Mouse (Mus musculus) forebrain, embryonic 16.5 days (tissue): Measurements from ENCODE around the gene Pcsk6. TPM values are rescaled to one million over a fixed set of nuclear protein-coding genes. Genes with fewer than 3 reads are reported as not detected.

ENCODE experiments used
- ATAC-seq: fragments of 200-750 bp; cut with Nextera tagmentation; 2 replicates; pipeline ENCODE4 v1.8.0; 2017; ENCODE audit warnings: mild to moderate bottlenecking, moderate library complexity
- H3K27ac ChIP-seq: fragments of 300-500 bp; sonication (generic); 2 replicates; pipeline ENCODE4 v1.5.1; 2014; ENCODE audit warnings: low read length, control low read depth
- H3K27me3 ChIP-seq: fragments of 300-500 bp; sonication (generic); replicated peaks from 2 replicates; pipeline ENCODE4 v1.6.1; 2014; ENCODE audit warnings: low read length; ENCODE audit not compliant: control insufficient read depth, insufficient read depth
- H3K36me3 ChIP-seq: fragments of 300-500 bp; sonication (generic); 2 replicates; pipeline ENCODE4 v1.6.1; 2014; ENCODE audit not compliant: control insufficient read depth, insufficient read depth
- H3K4me1 ChIP-seq: fragments of 300-500 bp; sonication (generic); replicated peaks from 2 replicates; pipeline ENCODE4 v1.6.1; 2014; ENCODE audit warnings: low read length; ENCODE audit not compliant: control insufficient read depth, insufficient read depth
- H3K4me2 ChIP-seq: fragments of 300-500 bp; sonication (generic); 2 replicates; pipeline ENCODE4 v1.6.1; 2014; ENCODE audit warnings: mild to moderate bottlenecking, low read length, control low read depth
- H3K4me3 ChIP-seq: fragments of 300-500 bp; sonication (generic); replicated peaks from 2 replicates; pipeline ENCODE4 v1.5.1; 2014; ENCODE audit warnings: mild to moderate bottlenecking, low read length, control low read depth
- H3K9ac ChIP-seq: fragments of 300-500 bp; sonication (generic); replicated peaks from 2 replicates; pipeline ENCODE4 v1.6.1; 2014; ENCODE audit warnings: low read depth, low read length, control low read depth
- H3K9me3 ChIP-seq: fragments of 300-500 bp; sonication (generic); 2 replicates; pipeline ENCODE4 v1.6.1; 2016; ENCODE audit warnings: low read length; ENCODE audit not compliant: control insufficient read depth
- WGBS: fragments of 180-500 bp; shearing (Covaris S2); extraction: QIAGEN DNeasy Blood & Tissue Kit; methylation state at CpG from one replicate; pipeline ENCODE4 v1.1.7; 2014; 5-methylcytosine and 5-hydroxymethylcytosine counted together
- polyA plus RNA-seq: library from polyadenylated mRNA; unstranded; fragments of >200 nt; fragmentation: Nextera tagmentation; extraction: Ambion mirVana; gene quantifications from 2 replicates; pipeline ENCODE4 v1.2.1, GENCODE M21; 2015

Pcsk6 gene
- polyA plus RNA-seq, 1 experiment from 2014 or later: 0.90 TPM

GRCm38 (mm10) chr7:65862473-65863176 is 1.1 kb downstream of the Pcsk6 start:
- Histone ChIP-seq H3K27ac (no peak overlapping the region), H3K27me3 (peaks cover 23% of the 10 kb centered on the region), H3K36me3 (no peaks in the 10 kb centered on the region), H3K4me3 (peak overlapping the region; percentile 68), H3K9ac (peak overlapping the region; percentile 67), H3K4me2 (peak overlapping the region; percentile 98), H3K4me1 (peaks cover 10% of the 10 kb centered on the region), H3K9me3 (no peaks in the 10 kb centered on the region)
- WGBS: 3% methylated on average over 58 of the region's 61 CpGs
- peak; percentile 27; the same call in 1 of the 2 replicates for ATAC-seq

- ATAC-seq: no peak
- H3K36me3 ChIP-seq: no peaks in the 10 kb centered on the region
- 87% methylated on average over 16 of the region's 16 CpGs for WGBS
Observed at GRCm38 (mm10) chr7:65869173-65869572, 7.6 kb downstream of the Pcsk6 start.

GRCm38 (mm10) chr7:65869794-65870193 is 8.3 kb downstream of the Pcsk6 start:
- Histone ChIP-seq H3K9me3 (no peaks in the 10 kb centered on the region), H3K4me2 (no peak overlapping the region), H3K36me3 (no peaks in the 10 kb centered on the region), H3K27me3 (no peaks in the 10 kb centered on the region), H3K4me1 (peaks cover 9% of the 10 kb centered on the region), H3K9ac (no peak overlapping the region), H3K4me3 (no peak overlapping the region), H3K27ac (no peak overlapping the region)
- 93% methylated on average over 5 of the region's 5 CpGs for whole genome bisulfite sequencing
- ATAC-seq: no peak

More at GRCm38 (mm10) chr7:65869173-65869572, 7.6 kb downstream of the Pcsk6 start:
- Histone ChIP-seq H3K4me3 (no peak overlapping the region), H3K4me1 (peaks cover 9% of the 10 kb centered on the region), H3K4me2 (no peak overlapping the region), H3K9me3 (no peaks in the 10 kb centered on the region), H3K9ac (no peak overlapping the region), H3K27ac (no peak overlapping the region), H3K27me3 (no peaks in the 10 kb centered on the region)

GRCm38 (mm10) chr7:65870227-65870626 is 8.7 kb downstream of the Pcsk6 start:
- no peaks in the 10 kb centered on the region for H3K27me3 ChIP-seq
- H3K4me1 ChIP-seq: peaks cover 9% of the 10 kb centered on the region
- H3K36me3 ChIP-seq: no peaks in the 10 kb centered on the region
- H3K27ac ChIP-seq: no peak overlapping the region
- no peaks in the 10 kb centered on the region for H3K9me3 ChIP-seq
- H3K4me3 ChIP-seq: no peak overlapping the region
- ATAC-seq: no peak
- H3K4me2 ChIP-seq: no peak overlapping the region
- 0 out of 2 replicates have a peak overlapping the region, but pooled peaks have one; percentile 2 for H3K9ac ChIP-seq
- WGBS: 93% methylated on average over 5 of the region's 5 CpGs

- ATAC-seq: peak; percentile 81
- Histone ChIP-seq H3K4me1 (peaks cover 9% of the 10 kb centered on the region), H3K4me3 (no peak overlapping the region), H3K9me3 (no peaks in the 10 kb centered on the region), H3K27me3 (no peaks in the 10 kb centered on the region), H3K27ac (no peak overlapping the region), H3K4me2 (no peak overlapping the region), H3K9ac (no peak overlapping the region; the same call in 1 of the 2 replicates), H3K36me3 (no peaks in the 10 kb centered on the region)
- 6% methylated on average over 10 of the region's 10 CpGs for WGBS
Observed at GRCm38 (mm10) chr7:65870928-65871580, 9.5 kb downstream of the Pcsk6 start.

GRCm38 (mm10) chr7:65871851-65872250 is 10.3 kb downstream of the Pcsk6 start:
- Histone ChIP-seq H3K27ac (no peak overlapping the region), H3K4me3 (no peak overlapping the region), H3K9ac (no peak overlapping the region), H3K4me1 (peaks cover 9% of the 10 kb centered on the region), H3K36me3 (no peaks in the 10 kb centered on the region), H3K27me3 (no peaks in the 10 kb centered on the region), H3K9me3 (no peaks in the 10 kb centered on the region), H3K4me2 (no peak overlapping the region)
- no peak for ATAC-seq
- 63% methylated on average over 2 of the region's 2 CpGs for WGBS

GRCm38 (mm10) chr7:65873176-65873845 is 11.8 kb downstream of the Pcsk6 start:
- H3K27ac ChIP-seq: no peak overlapping the region
- no peaks in the 10 kb centered on the region for H3K36me3 ChIP-seq
- no peak for ATAC-seq
- no peak overlapping the region for H3K4me3 ChIP-seq
- WGBS: 89% methylated on average over 6 of the region's 6 CpGs
- no peaks in the 10 kb centered on the region for H3K27me3 ChIP-seq
- H3K9ac ChIP-seq: no peak overlapping the region
- H3K4me2 ChIP-seq: no peak overlapping the region
- peaks cover 9% of the 10 kb centered on the region for H3K4me1 ChIP-seq
- no peaks in the 10 kb centered on the region for H3K9me3 ChIP-seq

- 83% methylated on average over 2 of the region's 2 CpGs for WGBS
Observed at GRCm38 (mm10) chr7:65873902-65874301, 12.4 kb downstream of the Pcsk6 start.

GRCm38 (mm10) chr7:65876596-65876995 is 15.1 kb downstream of the Pcsk6 start:
- no peak for ATAC-seq
- no peak overlapping the region for H3K4me2 ChIP-seq
- H3K4me1 ChIP-seq: peaks cover 7% of the 10 kb centered on the region
- H3K9ac ChIP-seq: no peak overlapping the region
- whole genome bisulfite sequencing: 87% methylated on average over 3 of the region's 3 CpGs
- H3K36me3 ChIP-seq: no peaks in the 10 kb centered on the region
- H3K9me3 ChIP-seq: no peaks in the 10 kb centered on the region
- no peaks in the 10 kb centered on the region for H3K27me3 ChIP-seq
- H3K4me3 ChIP-seq: no peak overlapping the region
- no peak overlapping the region for H3K27ac ChIP-seq

More at GRCm38 (mm10) chr7:65873902-65874301, 12.4 kb downstream of the Pcsk6 start:
- Histone ChIP-seq H3K27me3 (no peaks in the 10 kb centered on the region), H3K9me3 (no peaks in the 10 kb centered on the region), H3K27ac (no peak overlapping the region), H3K4me1 (peaks cover 9% of the 10 kb centered on the region), H3K4me3 (no peak overlapping the region), H3K4me2 (no peak overlapping the region), H3K36me3 (no peaks in the 10 kb centered on the region), H3K9ac (no peak overlapping the region)
- ATAC-seq: no peak
